Mouse (Mus musculus): ENCODE results near the gene Zfp768.
"Not testable (repeated sequence)": the region's sequence is repeated elsewhere in the genome, so short reads cannot be mapped to it uniquely, and the experiment has no call there.

Gene Zfp768

GRCm38 (mm10) chr7:127358472-127358871, 13.1 kb upstream of the Zfp768 start:
- CTCF ChIA-PET, result no interaction called here

GRCm38 (mm10) chr7:127357871-127358270, 12.5 kb upstream of the Zfp768 start:
- CTCF ChIA-PET, result no interaction called here

GRCm38 (mm10) chr7:127355796-127356195, 10.4 kb upstream of the Zfp768 start:
- CTCF ChIA-PET, result no interaction called here

- CTCF ChIA-PET, result no interaction called here
Observed at GRCm38 (mm10) chr7:127351230-127352004, 6.0 kb upstream of the Zfp768 start.

GRCm38 (mm10) chr7:127346676-127347075, 1.3 kb upstream of the Zfp768 start:
- CTCF ChIA-PET, result no interaction called here

GRCm38 (mm10) chr7:127345092-127345491, 297 bp downstream of the Zfp768 start:
- CTCF ChIA-PET, result no interaction called here

GRCm38 (mm10) chr7:127344371-127344770, 1.0 kb downstream of the Zfp768 start:
- CTCF ChIA-PET, result no interaction called here

GRCm38 (mm10) chr7:127343351-127344019, 1.9 kb downstream of the Zfp768 start:
- CTCF ChIA-PET, result no interaction called here

- CTCF ChIA-PET, result no interaction called here
Observed at GRCm38 (mm10) chr7:127342888-127343287, 2.5 kb downstream of the Zfp768 start.

GRCm38 (mm10) chr7:127342332-127342731, 3.1 kb downstream of the Zfp768 start:
- CTCF ChIA-PET, result no interaction called here

- CTCF ChIA-PET, result not testable (repeated sequence)
Observed at GRCm38 (mm10) chr7:127341861-127342260, 3.5 kb downstream of the Zfp768 start.

GRCm38 (mm10) chr7:127341356-127341755, 4.0 kb downstream of the Zfp768 start:
- CTCF ChIA-PET, result no interaction called here

- CTCF ChIA-PET, result no interaction called here
Observed at GRCm38 (mm10) chr7:127337636-127338035, 7.8 kb downstream of the Zfp768 start.

- CTCF ChIA-PET, result no interaction called here
Observed at GRCm38 (mm10) chr7:127335604-127336003, 9.8 kb downstream of the Zfp768 start.

- CTCF ChIA-PET, result interaction anchor here (0.6 kb wide), 1 partner anchor 26 kb away, joined by 7 read pairs; no protein-coding TSS in a partner anchor
Observed at GRCm38 (mm10) chr7:127333240-127333639, 12.1 kb downstream of the Zfp768 start.

- CTCF ChIA-PET, result interaction anchor here (0.6 to 1.0 kb wide), 2 partner anchors 11 to 425 kb away, joined by 4 to 10 read pairs; no protein-coding TSS in a partner anchor
Observed at GRCm38 (mm10) chr7:127326685-127327084, 18.7 kb downstream of the Zfp768 start.

- CTCF ChIA-PET, result interaction anchor here (0.6 kb wide), 1 partner anchor 214 kb away, joined by 4 read pairs; no protein-coding TSS in a partner anchor
Observed at GRCm38 (mm10) chr7:127325550-127325949, 19.8 kb downstream of the Zfp768 start.

GRCm38 (mm10) chr7:127324944-127325343, 20.4 kb downstream of the Zfp768 start:
- CTCF ChIA-PET, result no interaction called here

GRCm38 (mm10) chr7:127322085-127322484, 23.3 kb downstream of the Zfp768 start:
- CTCF ChIA-PET, result interaction anchor here (0.6 kb wide), 1 partner anchor 26 kb away, joined by 3 read pairs; no protein-coding TSS in a partner anchor

GRCm38 (mm10) chr7:127321106-127321505, 24.3 kb downstream of the Zfp768 start:
- CTCF ChIA-PET, result interaction anchor here (0.6 kb wide), 1 partner anchor 27 kb away, joined by 3 read pairs; no protein-coding TSS in a partner anchor

GRCm38 (mm10) chr7:127313912-127314311, 31.5 kb downstream of the Zfp768 start:
- CTCF ChIA-PET, result interaction anchor here (0.6 kb wide), 1 partner anchor 11 kb away, joined by 3 read pairs; no protein-coding TSS in a partner anchor

- CTCF ChIA-PET, result no interaction called here
Observed at GRCm38 (mm10) chr7:127309951-127310350, 35.4 kb downstream of the Zfp768 start.

- CTCF ChIA-PET, result no interaction called here
Observed at GRCm38 (mm10) chr7:127308887-127309286, 36.5 kb downstream of the Zfp768 start.
